Mouse (Mus musculus) c-Kit-negative CD71-positive TER-119-positive erythroid progenitor cells, embryonic 14.5 days (primary cell): ENCODE results near the gene Lcor.

Experiments
- DNase-seq: peaks from one replicate; pipeline ENCODE4 v3.0.0-alpha.2; 2013; ENCODE audit warnings: low read depth, low spot score

Lcor gene

DNA sequence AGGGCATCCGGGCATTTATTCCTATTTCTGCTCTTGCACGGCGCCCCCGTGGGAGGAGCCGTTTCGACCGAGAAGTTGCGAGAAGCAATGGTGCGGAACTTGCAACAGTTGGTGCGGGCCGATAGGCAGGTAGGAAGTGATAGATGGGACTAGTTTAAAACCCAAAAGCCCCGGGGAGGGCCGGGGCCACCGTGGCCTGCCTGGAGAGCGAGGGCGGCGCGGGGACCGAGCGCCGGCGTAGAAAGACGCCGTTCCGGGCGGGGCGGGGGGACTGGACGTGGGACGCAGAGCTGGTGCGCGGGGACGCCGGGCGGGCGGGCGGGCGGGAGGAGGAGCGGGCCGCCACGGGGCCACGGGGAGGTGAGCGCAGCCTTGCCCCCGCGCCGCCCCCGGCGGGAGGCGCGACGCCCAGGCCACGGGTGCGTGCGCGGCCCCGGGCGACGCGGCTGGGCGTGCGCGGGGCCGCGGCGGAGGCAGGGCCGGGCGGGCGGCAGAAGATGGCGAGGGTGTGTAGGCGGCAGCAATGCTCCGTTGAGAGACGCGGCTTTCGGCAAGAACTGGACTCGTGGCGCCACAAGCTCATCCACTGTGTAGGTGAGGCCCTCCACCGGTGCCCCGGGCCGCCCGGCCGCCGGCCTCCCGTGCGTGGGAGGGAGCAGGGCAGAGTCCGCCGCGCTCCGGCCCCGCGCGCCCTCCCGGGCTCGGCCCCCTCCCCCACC lies at the start of gene Lcor:
Gene Lcor (plus strand): TSS at position 448 of the 719 bp plus-strand sequence.
- peak; percentile 70 for DNase-seq

DNA sequence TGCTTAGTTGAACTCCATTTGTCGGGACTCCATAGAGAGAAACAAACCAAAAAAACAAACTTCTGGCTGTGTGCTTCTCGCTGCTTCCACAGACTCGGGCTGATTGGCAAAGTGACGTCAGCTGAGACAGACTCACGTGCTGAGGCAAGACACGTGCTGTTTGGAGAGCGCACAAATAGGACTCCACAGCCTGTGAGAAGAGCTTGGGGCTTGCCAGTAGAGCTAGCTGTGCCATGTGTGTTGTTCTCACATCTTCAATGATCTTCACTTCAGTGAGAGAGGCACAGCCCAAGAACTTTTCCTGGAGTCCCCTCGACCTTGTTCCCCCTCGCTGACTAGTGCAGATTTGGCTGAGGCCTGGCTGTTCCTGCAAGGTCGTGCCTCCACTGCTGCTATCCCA lies 47.1 kb upstream of the Lcor start:
- no peak for DNase-seq

DNA sequence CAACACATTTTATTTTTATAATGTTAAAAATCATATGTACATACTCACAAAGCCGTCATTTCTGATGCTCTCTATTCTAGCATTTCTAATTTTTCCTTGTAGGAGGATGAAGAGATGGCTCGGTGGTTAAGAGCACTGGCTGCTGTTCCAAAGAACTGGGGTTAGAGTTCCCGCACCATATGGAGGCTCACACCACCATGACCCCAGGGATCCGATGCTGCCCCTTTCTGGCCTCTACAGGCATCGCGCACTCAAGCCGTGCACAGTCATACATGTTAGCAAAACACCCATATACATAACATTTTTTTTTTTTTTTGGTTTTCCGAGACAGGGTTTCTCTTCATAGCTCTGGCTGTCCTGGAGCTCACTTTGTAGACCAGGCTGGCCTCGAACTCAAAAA lies 46.0 kb upstream of the Lcor start:
- no peak for DNase-seq

DNA sequence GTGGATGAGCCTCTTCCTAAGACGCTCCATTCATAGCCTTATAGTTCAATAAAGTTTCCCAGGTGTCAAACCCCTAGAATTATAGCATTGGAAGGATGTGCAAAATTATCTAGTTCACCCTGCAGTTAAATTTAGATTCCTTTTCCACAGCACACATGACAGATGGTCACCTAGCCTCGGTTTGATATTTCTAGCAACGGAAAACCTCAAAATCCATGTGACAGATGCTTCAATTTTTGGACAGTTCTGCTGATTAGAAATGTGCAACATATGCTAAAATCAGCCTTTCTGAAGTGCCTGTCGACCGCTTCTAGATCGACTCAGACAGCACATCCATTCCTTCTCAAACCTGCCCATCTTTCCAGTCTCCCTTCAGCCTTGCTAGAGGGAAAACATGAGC lies 43.5 kb upstream of the Lcor start:
- DNase-seq: no peak

DNA sequence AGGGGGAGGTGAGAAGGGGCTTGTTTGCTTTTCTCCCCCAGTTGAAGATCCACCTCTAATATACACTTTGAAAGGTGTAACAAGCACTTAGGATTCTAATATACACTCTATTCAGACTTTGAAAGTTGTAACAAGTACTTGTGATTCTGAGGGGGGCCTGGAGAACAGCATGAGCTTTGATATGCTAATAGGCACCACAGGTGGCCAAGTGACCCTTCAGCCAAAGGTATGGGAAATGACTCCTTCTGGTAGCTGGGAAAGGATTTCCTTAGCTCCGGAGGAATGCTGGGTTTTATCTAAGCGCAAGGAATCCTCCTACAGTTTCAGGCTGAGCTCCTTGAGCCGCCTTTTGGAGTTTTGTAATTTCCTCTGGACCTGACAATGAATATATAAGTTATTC lies 41.0 kb upstream of the Lcor start:
- no peak for DNase-seq

DNA sequence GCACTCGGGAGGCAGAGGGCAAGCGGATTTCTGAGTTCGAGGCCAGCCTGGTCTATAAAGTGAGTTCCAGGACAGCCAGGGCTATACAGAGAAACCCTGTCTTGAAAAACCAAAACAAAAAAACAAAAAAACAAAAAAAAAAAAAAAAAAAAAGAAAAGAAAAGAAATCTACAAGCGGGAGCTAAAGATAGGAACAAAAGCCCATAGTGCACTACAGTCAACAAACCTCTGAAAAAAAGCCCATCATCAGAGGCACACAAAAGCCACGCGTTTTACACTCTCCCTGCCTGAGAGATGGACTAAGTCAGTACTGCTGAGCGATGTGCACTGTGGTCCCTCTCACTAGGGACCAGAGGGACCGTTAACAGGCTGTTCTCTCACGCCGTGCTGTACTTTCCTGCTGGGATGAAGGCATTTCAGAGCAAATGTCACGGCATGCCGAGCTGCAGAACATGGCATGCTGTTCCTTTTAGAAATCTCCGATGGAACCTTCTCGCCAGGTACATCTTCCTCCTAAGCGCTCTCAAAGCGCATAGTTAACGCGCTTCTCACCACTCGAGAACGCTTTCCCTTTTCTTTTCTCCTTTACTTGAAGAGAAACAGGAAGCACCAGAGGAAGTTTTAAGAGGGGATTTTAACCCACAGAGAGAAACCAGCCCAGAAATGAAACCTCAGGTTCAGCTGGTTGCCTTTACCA lies 40.4 kb upstream of the Lcor start:
- DNase-seq: no peak

DNA sequence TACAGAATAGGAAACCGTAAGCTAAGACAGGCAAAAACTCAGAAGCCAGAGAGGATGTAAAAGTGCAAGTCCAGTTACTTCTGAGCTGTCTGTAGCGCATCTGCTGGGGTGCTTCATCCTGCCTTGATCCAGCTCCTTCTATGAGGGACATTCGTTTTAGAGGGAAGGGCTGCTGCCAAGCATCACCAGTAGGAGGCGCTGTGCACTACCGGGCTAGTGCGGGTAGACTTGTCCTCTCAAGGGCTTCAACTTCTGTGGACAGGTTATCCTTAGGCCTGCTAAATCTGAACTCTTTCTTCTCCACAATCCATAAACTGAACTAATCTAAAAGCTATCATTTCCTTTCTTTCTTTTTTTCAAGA lies 39.8 kb upstream of the Lcor start:
- DNase-seq: peak; percentile 60

DNA sequence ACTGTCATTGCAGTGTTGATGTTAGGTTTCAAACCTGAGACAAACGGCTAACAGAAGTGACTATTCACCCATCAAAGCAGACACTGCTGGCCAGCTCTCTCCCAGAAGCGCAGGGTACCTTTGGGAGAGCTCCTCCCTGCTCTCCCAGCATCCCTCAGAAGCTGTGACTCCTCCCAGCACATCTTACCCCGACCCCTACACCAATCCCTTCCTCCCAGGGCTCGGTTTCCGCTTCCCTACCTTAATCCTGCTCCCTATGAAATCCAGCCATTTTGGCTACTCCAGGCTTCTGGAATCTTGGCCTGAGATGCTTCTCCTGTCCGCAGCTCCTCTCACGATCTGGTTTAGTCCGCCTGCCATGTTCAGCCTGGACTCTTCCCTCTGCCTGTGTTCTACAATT lies 37.9 kb upstream of the Lcor start:
- DNase-seq: no peak

DNA sequence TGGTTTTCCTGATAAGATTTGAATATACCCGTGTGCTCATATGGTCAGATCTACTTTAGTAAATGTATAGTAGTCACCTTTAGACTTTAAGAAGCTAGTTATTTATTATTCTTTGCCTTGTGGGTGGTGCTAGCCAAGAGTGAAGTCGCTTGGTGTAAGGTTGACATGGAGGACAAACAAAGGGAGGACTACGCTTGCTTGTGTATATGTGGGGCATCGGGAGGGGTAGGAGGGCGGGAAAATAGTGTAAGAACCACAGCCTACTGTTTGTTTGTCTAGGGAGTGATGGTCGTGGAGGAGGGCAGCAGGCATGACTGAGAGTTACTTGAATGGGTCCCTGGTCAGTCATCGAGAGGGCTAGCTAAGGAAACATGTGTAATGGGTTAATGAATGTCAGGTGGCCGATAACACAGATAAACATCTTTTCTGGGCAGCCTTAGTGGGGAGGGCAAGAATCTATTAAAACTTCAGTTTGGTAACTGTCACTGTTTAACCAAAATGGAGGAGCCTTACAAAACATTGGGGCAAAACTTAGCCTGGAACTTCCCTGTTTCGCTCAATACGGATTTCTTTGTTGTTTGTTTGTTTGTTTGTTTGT lies 37.3 kb upstream of the Lcor start:
- DNase-seq: no peak

DNA sequence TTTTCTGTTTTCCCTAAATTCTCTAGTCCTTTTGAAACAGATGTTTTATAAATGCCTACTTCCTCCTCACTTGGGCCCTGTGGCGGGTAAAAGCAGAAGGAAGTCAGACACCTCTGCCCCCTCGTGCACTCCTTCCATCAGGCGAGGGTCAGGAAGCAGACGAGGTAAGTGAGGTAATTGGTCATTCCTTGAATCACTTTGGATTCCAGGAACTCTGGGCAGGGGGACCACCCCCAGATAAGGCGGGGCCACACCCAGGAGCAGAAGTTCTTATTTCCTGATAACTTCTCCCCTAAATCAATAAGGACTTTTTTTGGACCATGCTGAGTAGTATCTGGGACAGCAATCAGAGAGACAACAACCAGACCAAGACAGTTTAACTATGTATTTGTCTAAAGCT lies 36.7 kb upstream of the Lcor start:
- DNase-seq: peak; percentile 49

DNA sequence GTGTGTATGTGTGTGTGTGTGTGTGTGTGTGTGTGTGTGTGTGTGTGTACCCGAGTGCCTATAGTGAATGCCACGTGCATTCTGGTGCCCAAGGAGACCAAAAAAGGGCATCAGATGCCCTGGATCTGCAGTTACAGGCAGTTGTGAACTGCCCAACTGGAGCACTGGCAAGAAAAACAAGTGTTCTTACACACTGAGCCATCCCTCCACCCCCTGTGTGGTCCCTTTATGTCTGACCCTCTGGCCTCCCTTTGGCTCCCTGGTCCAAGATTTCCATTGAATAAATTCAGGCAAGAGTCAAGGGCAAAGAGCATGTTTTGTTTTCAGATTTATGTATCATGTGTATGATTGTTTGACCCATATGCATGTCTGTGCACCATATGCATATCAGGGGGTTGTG lies 35.3 kb upstream of the Lcor start:
- no peak for DNase-seq

DNA sequence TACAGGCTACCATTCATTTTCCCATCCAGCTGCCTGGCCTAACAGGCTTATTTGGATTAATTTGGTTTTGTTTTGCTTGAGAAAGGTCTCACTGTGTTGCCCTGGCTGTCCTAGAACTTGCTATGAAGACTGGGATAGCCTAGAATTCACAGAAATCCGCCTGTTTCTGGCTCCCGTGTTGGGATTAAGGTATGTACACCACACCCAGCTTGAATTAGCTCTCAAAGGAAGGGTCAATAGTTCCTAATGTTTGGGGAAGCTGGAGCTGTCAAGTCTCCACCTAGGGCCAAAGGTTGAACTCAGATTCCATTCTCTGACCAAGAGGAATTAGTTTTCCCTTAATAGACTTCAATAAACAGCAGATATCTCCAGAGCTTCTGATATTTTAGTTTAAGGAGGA lies 34.7 kb upstream of the Lcor start:
- DNase-seq: no peak

DNA sequence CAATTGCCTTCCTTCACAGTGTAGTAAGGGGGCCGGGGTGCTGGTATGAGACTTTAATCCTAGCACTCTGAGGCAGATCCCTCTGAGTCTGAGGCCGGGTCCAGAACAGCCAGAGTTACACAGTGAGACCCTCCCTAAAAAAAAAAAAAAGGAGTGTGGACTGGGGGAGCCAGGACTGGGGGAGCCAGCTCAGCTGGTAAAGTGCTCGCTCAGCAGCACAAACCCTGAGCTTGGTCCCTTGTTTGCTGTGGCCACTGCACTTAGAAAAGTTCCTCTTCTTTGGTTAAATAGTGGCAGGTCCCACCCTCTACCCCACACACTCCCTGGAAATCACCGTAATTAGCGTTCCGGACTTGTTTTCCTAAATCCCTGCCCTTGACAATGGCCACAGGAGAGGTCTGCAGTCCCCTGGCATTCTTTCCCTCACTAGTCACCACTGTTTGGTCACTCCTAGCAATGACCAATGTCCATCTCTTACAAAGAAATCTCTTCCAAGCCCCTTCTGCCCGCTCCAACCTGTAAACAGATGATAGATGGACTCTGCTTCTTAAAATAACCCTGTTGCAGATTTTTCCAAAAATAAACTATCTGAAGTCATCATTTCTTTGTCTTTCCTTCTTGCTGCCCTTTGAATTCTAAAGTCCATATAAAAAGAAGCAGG lies 32.9 kb upstream of the Lcor start:
- no peak for DNase-seq

DNA sequence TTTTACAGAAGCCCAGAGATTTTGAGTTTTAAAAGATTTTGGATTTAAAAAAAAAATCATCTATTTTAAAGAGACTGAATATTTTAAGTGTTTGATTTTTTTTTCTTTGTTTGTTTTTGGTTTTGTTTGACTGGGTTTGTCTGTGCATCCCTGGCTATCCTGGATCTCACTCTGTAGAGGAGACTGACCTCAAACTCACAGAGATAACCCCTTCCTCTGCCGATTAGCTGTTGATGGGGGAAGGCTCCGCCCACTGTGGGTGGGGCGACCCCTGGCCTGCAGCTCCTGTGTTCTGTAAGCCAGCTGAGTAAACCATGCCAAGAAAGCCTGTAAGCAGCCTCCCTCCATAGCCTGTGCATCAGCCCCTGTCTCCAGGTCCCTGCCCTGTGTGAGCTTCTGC lies 30.3 kb upstream of the Lcor start:
- DNase-seq: no peak

DNA sequence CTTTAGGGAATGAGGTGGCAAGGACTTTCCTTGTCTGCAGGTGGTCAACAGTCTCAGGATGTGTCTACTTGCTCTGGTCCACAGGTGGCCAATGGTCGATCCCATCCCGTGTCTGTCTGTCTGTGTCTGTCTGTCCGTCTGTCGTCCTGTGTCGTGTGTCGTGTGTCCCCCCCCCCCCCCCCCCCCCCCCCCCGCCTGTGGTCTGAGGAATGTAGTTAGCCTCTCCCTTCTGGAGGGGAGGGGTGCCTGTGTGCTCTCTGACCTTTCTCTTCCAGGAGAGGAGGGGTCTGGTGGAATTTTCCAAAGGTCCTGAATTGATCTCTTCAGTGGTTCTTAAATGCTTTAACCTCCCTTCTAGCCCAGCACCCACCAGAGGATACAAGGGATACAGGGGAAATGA lies 27.8 kb upstream of the Lcor start:
- no peak for DNase-seq

DNA sequence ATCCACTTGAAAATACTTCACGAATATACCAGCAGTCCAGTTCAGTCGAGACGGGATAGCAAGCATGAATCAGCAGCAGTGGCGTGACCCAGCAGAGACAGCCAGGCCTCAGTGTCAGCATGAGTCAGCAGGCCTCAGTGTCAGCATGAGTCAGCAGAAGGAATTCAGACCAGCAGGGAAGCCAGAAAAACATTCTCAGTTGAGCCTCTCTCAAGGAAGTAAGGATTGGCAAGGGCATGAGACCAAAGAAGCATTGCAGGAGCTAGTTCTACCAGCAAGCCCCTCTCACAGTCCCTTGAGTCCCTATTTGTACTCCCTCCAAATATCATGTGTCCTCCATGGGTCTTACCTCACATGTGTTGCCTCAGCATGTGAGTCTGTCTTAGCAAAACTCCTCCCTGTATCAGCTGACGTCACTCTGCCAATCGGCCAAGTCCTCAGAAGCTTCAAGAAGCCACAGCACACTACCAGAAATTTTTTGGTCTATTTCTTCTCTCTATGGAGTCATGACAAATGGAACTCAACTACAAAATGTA lies 27.3 kb upstream of the Lcor start:
- peak; percentile 65 for DNase-seq

DNA sequence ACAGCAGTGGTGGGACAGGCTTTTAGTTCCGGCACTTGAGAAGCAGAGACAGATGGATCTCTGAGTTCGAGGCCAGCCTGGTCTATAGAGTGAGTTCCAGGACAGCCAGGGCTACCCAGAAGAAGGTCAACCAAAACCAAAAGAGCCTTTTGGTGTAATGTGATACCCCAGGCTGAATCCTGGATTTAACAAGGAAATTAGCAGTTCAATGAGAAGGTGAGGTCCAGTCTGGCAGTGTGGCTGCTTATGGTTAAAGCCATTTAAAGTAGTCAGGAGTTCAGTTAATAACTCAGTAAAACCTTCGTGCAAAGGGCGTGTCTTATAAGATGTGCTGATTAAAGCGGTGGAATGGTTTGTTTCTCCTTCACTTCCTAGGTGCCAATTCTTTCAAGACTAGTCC lies 25.3 kb upstream of the Lcor start:
- DNase-seq: no peak

DNA sequence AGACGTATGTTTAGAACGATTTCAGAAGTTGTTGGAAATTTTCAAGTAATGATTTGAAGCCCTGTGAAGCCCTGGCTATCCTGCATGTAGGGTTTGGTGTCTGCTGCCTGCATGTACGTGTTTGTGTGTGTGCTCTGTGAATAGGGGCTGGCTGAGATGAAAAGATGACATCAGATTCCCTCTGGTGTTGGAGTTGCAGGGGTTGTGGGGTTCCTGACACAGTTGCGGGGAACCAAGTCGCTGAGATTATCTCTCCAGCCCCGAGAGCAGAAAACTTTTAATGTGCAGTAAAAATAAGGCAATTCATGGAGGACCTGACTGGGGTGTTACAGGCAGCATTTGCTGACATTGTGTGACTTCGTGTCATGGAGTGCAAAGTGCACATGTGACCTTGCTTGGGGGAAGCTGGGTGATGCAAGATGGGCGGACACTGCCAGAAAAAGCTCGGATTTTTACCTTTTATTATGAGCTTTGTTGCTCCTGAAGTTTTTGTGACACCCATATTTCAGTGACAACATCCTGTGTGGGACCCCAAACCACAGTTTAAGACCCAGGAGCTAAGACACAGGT lies 20.2 kb upstream of the Lcor start:
- DNase-seq: no peak

DNA sequence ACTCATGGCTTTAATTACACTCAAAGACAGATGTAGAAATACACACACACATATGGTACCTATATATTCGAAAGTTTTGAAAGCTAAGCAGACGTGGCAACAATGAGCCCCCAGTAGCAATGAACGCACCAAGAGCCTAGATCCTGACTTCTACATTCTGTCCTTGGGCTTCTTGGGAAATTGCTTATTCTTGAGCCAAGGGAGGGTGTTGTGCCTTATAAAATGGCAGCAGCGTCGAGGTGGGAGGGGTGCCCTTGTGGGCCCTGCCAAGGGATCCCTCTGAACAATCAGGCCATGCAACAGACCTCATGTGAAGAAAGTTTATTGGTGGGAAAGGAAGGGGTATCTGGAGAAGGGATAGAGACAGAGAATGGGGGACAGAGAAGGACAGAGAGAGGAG lies 18.6 kb upstream of the Lcor start:
- DNase-seq: no peak

DNA sequence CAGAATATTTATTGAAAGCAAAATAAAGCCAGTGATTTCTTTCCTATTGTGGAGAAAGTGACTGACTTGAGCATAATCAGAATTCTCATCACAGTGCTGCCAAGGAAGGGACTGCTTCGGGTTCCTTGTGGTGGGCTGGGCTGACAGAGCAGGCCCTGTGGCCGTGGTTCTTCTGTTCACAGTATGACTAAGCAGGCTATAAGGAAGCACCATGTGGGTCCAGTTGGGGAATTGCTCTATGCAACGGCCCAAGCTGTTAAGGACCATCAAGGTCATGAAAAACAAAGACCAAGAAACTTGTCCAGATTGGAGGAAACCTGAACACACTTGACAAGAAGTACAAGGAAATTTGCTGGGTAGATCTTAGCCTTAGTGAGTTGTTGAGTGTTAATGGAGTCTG lies 16.0 kb upstream of the Lcor start:
- DNase-seq: no peak

DNA sequence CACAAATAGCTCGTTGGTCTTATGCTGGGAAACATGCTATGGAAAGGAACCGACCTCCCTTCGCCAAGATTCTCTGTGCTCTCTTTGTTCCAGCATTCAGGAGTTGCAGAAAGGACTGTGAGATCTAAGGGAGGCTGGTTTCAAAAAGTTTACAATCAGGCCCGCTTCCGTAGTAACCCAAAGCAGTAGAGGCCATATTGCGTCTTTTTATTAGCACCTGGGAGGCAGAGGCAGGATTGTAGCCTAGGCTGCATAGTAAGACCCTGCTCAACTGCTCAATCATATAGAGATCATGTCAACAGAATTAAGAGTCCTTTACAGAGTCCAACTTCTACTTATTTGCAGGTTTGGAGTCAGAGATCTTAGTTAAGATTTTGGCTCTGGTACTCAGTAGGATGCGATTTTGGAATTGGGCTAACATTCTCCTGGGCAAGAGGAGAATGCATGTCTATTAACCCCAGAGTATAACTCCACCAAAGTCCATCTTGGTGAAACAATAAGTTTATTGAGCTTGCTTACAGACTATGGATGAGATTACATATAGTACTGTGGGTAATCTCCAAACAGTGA lies 8.8 kb upstream of the Lcor start:
- no peak for DNase-seq

DNA sequence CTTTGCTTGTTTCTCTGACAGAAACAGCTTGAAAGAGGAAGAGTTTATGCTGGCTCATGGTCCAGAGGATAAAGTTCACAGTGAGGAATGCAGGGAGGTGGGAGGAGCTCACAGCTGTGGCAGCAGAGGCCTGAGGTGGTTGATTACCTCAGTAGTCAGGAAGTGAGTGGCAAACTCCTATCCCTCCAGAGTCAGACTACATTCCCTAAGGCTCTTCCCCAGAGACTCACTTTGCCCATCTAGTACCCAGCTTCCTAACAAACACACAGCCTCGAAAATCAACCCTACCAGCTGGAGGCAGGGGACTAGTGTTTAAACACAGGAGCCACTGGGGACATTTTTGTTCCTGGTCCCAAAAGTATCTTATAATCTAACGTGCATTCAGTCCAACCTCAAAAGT lies 7.5 kb upstream of the Lcor start:
- DNase-seq: no peak
